ENCODE assay signal across 8 mouse cellular contexts in the genomic region with DNA sequence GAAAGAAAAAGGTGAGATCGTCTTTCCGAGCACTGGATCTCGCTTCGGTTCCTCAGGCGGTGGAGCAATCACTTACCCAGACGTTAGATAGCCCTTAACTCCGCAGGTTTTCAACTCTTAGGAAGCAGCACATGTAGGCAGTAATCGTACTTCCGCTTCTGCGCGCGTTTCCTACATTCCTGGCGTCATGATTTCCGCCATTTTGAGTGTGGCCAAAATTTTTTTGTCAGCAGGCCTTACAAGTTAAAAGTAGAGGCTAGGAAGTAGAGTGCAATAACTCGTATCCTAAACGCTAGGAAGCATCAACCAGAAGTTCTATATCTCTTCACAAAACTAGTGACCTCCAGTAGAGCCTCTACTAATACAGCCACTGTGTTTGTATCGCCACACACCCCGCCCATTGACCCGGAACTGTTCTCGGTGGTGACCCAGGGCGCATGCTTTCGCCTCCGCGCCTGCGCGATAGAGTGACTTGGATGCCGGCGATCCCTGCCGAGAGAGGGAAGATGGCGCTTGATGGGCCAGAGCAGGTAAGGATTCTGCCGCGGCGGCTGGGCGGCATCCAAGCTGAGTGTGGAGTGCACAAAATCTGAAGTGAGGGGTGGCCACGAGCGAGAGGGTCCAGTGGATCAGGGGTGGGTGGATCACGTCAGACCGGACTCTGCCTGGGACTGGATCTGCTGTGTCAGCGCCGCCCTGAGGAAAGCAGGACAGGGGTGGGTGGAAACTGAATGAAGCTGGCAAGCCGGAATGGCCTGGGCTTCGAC. TPM values are rescaled to one million over a fixed set of nuclear protein-coding genes. Genes with fewer than 3 reads are reported as not detected.
DNase-seq lines count a peak whose midpoint lies in the region; ATAC-seq lines count a peak whose summit lies in the region.

TSS of gene Ftsj3 (minus strand) at position 395 of the 767 bp plus-strand sequence.
TSS of gene Psmc5 (plus strand) at position 470 of the 767 bp plus-strand sequence.

- no peaks in the 10 kb centered on the region for H3K27me3 ChIP-seq in hindbrain, embryonic 11.5 days (ENCODE audit: control insufficient read depth, insufficient read depth, low read length)

- peak within 1 kb of the TSS; percentile 55 for H3K27ac ChIP-seq in hindbrain, embryonic 11.5 days (ENCODE audit: low read depth, low read length)

- H3K9ac ChIP-seq in hindbrain, embryonic 11.5 days (ENCODE audit: low read depth, low read length), result peak within 1 kb of the TSS; percentile 67

- peaks cover 6% of the 10 kb centered on the region for H3K4me1 ChIP-seq in hindbrain, embryonic 11.5 days (replicated peaks; ENCODE audit: control insufficient read depth, insufficient read depth, low read length)

- WGBS in hindbrain, embryonic 11.5 days, result under 1% methylated on average over 42 of the region's 42 CpGs

- H3K4me3 ChIP-seq in hindbrain, embryonic 11.5 days (ENCODE audit: low read depth, low read length), result peak within 1 kb of the TSS; percentile 77

- peaks cover 2% of the 10 kb centered on the region; the same call in 1 of the 2 replicates for H3K36me3 ChIP-seq in hindbrain, embryonic 11.5 days (ENCODE audit: control insufficient read depth, insufficient read depth, low read length)

- H3K4me2 ChIP-seq in hindbrain, embryonic 11.5 days (replicated peaks; ENCODE audit: low read depth, low read length), result peak within 1 kb of the TSS; percentile 92

- ATAC-seq in hindbrain, embryonic 11.5 days (ENCODE audit: low FRiP score), result peak; percentile 95

- H3K9me3 ChIP-seq in hindbrain, embryonic 11.5 days (ENCODE audit: control insufficient read depth, low read length), result no peaks in the 10 kb centered on the region

- peak; percentile 95 for DNase-seq in MN1 (ENCODE audit: low spot score)
- peak; percentile 99 for DNase-seq in cerebellum, adult 9-10 months
- peak; percentile 92 to 99 for DNase-seq in frontal cortex, adult 2 months (ENCODE audit: extremely low spot score in 1 of 2, low spot score in 1 of 2)
- peak; percentile 98 for DNase-seq in hindbrain, embryonic 11.5 days (ENCODE audit: low spot score)
- DNase-seq in layer of hippocampus, postnatal 10 days (ENCODE audit: low spot score in 2 of 2), result peak; percentile 99
- DNase-seq in lung, postnatal 10 days, result peak; percentile 99
- peak; percentile 98 for DNase-seq in ovary, postnatal 36 days (ENCODE audit: low spot score)
- DNase-seq in thymus, postnatal 25 days, result peak; percentile 98

RNA-seq across cellular contexts. Expression of gene Ftsj3, which starts in this region (rescaled TPM):
- polyA plus RNA-seq in frontal cortex, adult 2 months (2012; rRNA removed), result 23.7 and 28.1 TPM in 2 replicates
- 59.4 and 61.2 TPM in 2 replicates for polyA plus RNA-seq in hindbrain, embryonic 11.5 days (2014; fragmentation: Nextera tagmentation; extraction: Ambion mirVana)
- 10 to 100 TPM; 37.8 to 39.4 TPM for total RNA-seq in layer of hippocampus, postnatal 10 days (2021)

RNA-seq across cellular contexts. Expression of gene Psmc5, which starts in this region (rescaled TPM):
- polyA plus RNA-seq in frontal cortex, adult 2 months (2012; rRNA removed), result 229 and 247 TPM in 2 replicates
- polyA plus RNA-seq in hindbrain, embryonic 11.5 days (2014; fragmentation: Nextera tagmentation; extraction: Ambion mirVana), result 381 and 414 TPM in 2 replicates
- 100 to 1,000 TPM; 132 to 133 TPM for total RNA-seq in layer of hippocampus, postnatal 10 days (2021)

Comparison
In these comparisons a context has a peak if more than half of its experiments do, and no peak if none do; other contexts are left out.
1. Peak in every context shown above with its lines: DNase-seq, ATAC-seq, H3K4me3 ChIP-seq and H3K27ac ChIP-seq.